Mouse (Mus musculus) layer of hippocampus, adult 9-11 months (tissue): ENCODE measurements around the gene Tank.

Experiments used
- DNase-seq: peaks from one replicate; pipeline ENCODE4 v3.0.0; 2022

Tank gene

DNA sequence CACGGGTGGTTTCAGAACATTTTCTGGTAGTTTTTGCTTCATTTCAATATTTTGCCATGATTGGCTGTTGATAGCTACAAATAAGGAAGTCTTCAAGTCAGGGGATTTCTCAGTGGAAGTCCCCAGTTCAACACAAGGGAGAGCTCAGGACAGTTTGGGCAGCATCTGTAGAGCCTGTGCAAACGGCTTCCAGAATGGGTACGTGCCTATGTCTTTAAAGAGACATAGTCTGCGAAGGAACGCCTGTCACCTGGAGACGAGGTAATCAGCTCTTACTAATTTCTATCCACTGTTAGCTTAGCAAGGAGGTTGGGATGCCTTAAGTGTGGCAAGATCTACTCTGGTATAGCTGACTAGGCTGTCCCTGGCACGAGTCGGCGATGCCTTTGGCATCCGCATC, at the start of gene Tank:
Gene Tank, plus strand, starts transcription at position 153 of the 400 bp plus-strand sequence.
- DNase-seq = no peak

DNA sequence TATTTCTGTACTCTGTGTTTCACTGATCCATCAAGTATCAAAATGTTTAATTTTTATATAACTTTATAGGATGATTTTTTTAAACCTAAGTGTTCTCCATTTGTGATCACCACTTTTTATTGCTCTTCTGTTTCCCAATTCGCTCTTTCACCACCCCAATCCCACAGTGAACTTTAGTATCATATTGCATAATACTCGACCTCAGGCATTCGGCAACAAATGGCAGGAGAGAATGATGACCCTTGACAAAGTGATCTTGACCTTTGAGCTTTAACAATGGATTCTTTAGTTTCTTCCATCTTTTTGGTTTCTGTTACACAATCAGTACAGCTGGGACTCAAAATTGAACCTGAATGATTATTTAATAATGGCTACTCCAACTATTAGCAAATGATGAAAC, 46.1 kb upstream of the Tank start:
- DNase-seq = no peak

DNA sequence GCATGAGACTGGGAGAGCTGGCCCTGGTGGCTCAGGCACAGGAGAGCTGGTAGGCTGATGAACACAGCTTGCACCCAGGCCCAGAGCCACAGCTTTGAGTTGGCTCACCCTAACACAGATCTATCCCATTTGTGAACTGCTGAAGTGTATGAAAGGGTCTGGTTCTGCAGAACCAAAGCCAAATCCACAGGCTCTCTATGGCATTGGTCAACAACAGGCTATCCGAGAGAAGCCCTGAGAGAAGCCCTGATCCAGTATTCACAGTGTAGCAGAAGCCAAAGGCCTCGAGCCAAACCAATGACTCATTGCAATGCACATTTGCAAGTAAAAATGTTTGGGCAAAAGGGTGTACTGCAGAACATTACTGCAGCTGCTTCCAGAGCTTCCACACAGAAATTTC, 45.3 kb upstream of the Tank start:
- peak; percentile 83 for DNase-seq

DNA sequence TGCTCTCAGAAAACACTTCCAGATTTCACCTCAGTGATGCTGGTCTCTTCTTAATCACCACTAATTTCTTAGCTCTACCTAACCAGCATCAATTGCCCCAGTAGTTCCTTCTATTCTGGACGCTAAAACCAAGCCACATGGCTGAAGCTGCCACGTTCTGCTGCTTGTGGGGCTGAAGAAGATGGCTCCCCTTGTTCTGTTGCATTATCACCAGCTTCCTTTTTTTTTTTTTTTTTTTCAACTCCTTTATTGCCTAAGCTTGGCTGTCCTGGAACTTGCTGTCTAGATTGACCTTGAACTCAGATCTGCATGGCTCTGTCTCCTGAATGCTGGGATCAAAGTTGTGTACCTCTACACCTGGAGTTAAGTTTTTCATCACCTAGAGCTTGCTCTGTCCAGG, 41.5 kb upstream of the Tank start:
- no peak for DNase-seq

DNA sequence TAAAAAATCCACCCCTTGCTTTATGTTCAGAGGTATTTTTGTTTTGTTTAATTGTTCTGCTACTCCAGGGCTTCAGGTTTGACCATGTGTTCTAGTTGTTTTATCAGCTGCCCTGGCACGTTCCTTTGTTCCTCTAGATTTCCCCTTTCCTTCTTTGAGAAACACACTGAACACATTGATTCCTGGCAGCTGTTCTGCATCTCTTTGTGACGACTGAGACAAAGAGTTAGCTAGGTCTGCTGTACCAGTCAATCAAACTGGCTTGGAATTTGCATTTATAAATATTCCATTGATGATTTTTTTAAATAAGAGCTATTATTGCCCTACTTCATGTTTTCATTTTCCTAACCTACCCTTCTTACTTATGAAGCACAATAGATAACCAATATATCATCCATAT, 39.0 kb upstream of the Tank start:
- DNase-seq = no peak

DNA sequence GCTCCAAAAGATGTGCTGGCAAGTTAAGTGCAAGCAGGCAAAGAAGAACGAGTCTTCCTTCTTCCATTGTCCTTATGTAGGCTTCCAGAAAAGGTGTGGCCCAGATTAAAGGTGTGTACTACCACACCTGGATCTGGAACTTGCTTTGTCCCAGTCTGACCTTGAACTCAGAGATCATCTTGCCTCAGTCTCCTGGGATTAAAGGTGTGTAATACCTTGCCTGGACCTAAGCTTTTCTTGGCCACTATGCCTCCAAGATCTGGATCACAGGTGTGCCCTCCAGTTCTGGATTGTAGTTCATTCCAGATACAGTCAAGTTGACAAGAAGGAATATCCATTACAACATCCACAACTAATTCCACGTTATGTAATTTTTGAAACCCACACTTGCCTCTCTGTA, 36.0 kb upstream of the Tank start:
- DNase-seq = no peak

DNA sequence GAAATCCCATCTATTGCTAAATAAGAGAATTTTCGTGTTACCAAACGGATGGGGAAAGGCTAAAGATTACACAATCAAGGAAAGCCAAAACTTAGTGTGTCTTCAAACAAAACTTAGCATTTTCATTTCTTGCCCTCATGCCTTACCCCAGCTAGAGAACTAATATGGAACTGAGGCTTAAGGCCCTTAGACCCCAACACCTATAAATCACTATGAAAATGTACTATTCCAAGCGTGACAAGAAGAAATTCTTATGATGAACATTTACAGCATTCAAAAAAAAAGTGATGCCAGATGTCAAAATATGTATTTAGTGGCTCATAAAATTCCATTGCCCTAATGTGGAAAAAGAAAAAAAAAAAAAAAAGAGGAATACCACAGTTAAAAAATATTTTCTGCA, 32.7 kb upstream of the Tank start:
- DNase-seq = no peak

DNA sequence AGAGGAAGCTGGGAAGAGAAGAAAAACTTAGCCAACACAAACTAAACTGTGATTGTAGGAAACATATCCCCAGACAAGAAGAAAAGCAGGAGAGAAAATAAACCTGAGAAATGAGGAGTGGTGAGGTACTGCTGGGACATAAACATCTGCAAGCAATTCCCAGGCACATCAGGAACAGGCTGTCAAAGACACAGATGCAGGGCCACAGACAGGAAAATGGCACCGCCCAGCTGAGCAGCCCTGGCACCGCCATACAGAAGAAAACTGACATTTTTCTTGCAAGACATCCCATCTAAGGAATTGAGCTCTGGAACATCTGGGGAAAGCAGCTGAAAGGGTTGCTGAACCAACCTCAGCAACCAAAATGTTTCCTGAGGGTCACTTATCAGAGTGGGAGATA, 30.4 kb upstream of the Tank start:
- no peak for DNase-seq

DNA sequence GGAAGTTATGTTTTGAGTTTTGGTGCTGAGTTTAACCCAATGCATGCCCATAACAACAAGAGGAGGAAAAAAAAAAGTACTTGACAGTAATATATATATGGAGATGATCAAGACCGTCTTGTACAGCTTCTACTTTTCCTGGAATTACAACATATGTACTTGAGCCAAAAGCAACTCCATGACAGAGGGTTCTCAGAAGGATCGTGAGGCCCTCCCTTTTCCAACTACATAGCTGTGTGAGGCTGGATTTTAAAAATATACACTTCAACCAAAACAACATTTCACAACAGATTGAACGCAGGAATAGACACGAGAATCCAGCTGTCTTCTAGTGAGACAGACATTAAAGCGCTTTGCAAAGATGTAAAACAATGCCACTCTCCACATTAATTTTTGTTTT, 26.7 kb upstream of the Tank start:
- DNase-seq = no peak

DNA sequence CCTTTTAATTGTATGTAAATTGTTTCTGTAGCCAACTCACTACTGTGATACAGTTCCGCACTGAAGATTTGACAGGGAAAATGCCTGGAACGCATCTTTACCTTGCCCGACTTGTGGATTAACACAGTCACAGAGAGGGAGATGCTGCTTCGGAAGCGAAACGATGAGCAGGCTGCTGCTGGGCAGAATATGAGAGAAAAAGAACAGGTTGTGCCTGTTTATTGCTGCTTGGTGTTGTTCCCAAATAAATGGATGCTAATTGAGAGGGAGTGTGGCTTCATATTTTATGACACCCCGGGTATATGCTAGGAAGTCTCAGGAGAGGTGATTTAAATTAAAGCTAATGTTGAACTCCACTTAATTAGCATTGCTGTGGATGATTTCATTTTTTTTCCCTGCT, 23.0 kb upstream of the Tank start:
- no peak for DNase-seq

DNA sequence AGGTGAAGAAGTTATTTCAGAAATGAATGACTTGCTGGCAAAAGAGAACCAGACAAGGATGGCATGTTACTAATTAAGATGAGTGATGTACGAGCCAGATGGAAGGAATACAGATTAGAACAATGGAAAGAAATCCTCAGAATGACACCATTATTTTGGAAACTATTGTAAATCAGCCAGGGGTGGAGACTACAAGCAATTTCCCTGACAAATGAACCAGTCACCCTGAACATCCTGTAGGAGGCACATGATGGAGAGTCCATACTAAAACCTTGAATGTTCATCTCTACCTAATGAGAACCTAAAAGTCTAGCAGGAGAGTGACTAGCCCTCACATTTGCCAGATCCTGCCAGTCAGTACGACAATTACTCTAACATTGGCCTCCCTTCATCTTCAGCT, 22.6 kb upstream of the Tank start:
- no peak for DNase-seq

DNA sequence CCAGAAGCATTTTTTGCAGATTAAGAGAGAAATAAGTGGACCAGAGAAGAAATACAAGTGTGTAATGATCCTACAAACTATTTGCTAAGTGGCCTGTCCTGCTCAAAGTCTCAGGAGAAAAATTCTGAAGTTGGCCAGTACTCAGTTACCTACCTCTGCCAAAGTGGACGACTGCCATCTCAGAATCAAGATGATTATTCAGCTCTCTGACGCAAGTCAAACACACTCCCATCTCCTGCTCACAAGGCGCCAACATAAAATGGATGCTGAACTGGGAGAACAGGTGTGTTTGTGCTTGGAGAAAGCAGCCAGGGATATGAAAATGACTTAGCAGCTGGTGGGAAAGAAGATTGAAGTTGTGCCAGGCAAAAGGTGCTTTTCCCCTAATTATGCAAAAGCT, 21.7 kb upstream of the Tank start:
- DNase-seq = no peak

DNA sequence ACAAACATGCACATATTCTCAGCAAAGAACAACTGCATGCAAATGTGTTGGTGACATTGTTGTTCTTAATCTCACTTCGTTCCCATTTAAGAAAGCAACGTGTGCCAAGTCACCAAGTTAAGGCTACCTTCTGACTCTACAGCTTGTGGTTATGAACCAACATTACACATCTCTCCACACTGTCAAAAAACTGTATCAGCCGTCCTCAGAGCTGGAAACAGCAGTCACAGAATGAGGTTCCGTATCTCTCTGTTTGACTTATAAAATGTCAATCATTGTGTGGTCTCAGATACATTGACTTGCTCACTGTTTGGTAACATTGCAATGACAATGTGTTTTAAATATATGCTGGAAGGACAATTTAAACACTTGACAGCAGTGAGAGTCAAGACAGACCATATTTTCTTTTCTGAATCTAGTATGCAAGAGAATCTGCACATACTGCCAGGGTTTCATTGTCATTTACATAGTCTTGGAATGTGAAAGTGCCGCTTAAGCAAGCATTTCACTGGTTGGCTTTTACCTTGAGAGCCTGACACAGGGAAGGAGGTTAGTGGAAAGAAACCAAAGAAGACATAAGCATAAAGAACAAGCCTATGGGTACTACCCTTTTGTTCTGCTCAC, 20.4 kb upstream of the Tank start:
- DNase-seq = no peak

DNA sequence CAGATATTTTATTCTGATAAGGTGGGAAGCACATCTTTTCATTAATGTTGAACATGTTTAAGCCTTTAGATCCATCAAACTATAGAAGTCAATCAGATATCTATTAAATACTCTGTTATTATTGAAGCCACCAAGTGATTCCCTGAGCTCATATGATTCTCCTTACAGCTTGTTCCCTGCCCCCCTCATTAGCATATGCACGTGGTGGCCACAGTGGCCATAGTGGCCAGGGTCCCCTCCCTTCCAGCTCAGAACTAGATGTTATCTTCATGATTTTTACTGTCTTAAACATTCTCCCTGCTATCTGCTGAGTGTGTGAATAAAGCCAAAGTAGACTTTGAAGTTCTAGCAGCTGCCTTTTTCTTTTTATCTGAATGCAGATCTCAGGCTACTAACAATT, 17.3 kb upstream of the Tank start:
- no peak for DNase-seq

DNA sequence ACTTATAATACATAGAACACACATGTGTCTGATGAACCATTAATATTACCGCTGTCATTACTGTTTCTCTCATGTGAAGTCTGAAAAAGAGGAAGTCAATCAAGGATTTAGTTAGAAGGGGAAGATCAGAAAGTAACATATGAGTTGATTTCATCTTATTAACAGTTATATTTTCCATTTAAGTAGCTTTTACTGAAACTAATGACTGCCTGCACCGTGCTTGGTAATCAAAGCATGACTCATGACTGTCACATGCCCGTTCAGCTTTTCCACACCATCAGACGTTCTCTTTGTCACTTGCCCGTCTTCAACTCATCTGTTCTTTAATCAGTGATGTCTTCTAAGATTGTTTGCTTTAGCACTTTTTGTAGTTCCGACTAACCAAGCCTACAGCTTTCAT, 15.2 kb upstream of the Tank start:
- no peak for DNase-seq

DNA sequence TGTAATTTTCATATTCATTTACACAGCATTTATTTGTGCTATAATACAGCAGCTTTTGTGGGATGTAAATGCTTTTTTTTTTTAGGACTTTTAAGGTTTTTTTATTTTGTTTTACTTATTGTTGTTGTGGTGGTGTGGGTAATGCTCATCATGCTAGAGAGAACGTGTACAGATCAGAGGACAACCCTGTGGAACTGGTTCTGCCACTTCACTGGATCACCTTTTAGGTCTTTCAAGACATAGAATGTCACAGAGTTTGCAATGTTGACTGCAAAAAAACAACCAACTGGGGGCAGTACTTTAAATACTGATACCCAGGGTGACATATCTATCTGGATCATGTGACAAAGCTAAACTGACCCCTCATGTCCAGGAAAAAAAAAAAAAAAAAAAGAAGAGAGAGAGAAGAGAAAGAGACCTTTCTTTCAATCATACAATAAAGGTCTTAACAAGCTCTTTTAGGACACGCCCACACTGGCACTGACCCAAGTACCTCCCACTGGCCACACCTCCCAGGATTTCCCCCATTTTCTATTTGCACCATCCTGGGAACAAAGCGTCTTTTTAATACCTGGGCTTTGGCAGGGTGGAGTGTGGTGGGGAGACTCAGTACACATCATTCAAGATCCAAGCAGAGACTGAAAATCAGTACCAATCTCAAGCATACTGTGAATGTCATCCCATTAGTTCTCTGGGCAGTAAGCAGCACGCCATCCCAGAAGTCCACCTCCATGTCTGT, 11.2 kb upstream of the Tank start:
- no peak for DNase-seq

DNA sequence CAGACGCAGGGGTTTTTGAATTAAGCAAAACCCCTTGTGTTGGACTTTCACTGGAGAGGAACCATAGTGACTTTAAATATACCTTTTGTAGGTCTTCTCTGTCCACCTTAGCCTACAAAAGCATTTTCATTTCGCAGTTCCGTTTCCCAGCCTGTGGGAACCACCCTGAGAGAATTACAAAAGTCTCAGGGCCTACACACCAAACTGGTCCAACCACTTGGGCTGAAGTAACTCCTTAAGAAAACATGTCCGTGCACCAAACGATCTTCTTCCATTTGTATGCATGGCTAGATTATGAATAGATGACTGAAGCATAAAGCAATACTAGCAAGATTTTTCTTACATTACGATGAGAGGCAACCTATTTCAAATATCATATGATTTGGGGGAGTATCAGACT, 9.2 kb upstream of the Tank start:
- no peak for DNase-seq

DNA sequence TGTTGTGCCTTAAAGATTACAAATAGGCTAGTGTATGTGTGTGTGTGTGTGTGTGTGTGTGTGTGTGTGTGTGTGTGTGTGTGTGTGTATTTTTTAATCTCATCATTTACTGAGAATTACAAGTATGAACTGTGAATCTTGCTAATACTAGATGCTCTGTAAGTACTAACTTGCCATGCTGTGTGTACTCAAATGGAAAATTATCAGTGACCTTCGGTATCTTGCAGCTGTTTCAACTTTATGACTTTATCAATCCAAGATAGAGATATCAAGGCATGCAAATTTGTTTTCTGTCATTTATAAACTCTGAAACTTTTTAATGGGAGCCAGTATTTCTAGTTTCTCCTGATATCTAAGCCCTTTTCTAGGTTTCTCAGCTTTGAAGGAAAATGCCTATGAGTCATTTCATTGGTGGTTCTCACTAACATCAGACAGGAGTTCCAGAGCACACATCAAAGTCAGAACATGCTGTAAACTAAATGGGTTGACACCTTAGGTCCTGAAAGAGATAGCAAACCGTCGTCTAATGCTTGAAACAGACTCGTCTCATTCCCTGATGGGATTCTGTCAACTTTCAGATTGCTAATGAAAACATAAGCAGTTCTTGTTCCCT, 6.9 kb upstream of the Tank start:
- DNase-seq = no peak

DNA sequence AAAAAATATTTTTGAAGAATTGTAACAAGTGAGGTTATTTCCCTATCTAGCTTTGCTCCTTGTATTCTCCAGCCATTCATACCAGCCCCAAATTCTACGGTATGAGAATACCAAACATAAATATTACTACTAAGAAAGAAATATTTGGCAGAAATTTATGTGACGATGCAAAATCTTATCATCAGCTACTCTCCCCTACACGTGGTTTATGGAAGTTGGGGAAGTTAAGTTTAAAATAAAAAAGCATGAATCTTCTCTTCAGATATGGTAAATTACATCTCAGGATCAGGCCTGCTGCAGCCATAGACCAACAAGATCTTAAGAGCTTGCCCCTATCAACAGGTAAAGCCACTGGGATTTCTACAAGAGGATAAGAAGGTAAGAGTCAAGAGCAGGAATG, 1.9 kb upstream of the Tank start:
- DNase-seq = no peak

DNA sequence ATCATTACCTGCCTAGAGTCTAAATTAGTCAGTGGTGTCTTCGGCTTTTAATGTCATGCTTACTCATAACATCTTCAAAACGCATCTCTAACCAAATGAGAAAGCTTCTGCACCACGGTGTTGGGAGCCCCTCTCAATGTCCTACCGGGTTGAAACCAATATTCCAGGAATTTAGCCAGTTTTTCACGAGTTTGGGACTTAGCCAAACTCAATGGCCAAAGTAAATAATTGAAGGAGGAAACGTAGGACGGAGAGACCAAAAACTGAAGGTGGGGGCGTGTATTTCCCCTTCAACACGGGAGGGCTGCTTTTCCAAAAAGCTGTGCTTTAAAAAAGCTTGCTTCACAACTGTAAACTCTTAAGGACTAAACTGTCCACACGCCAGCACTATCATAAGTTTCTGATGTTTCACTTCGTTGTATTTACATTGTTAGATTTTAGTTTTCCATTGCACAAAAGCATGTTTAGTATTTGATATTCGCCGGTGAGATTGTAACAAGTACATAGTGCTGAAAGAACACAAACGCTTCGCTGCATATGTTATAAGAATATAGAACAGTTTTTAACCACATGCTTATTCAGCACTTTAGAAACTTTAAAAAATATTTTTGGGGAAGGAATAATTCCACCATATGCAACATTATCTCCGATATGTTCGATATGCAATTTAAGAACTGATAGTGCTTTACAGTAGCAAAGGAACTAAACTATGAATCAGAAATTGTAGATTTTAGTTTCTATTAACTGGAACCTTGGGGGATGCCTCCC, 1.3 kb upstream of the Tank start:
- DNase-seq = no peak

DNA sequence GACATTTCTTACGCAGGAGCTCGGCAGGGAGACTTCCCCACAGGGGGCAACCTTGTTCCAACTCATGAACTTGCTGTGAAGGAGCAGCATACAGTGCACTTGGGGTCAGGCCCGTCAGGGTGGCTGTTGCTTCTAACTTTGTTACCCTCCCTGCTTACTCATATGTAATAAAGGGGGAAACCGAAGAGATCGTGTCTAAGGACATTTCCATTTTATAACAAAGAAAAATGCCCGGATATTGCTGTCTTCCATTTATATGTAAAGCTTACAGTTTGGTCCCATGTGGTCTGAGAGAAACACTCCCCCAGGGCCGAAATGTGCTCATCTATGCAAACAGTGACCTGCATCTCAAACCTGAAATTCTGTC, 706 bp upstream of the Tank start:
- DNase-seq = no peak

DNA sequence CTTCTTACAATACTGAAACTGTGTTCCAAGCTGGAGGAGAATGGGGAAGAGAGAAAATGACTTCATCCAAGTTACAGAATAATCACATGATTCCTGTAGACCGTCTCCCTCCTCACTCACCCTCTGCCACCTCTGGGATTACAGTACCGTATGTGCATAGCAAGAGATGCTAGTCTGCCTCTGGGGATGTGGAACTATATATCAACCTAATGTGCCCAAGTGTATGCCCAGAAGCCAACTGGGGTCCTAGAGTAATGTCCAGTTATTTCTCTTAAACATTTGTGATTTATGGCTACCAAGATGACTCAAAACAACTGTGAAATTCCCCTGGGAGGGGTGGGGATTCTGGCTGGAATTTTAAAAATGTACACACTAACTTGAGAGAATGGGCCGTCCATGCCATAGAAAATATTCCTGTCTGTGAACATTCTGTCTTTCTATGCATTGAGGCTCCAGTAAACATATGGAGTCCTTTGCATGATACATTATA, 1.2 kb downstream of the Tank start:
- DNase-seq = no peak

DNA sequence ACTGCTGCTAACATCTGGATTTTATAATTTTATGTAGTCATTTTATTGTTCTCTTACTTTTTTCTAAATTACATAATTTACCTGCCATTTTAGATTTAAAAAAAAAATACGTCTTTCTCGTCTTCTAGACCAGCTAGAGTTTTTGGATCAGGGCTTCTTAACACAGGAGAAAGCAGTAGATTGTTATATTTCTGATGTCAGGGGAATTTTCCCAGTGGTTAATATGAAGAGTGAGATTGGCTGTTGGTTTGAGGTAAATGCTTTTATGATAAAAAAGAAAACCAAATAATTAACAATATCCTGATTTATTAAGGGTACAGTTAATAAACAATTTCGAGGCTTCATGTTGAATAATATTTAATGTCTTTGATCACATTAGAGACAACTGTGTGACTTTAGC, 1.7 kb downstream of the Tank start:
- no peak for DNase-seq

DNA sequence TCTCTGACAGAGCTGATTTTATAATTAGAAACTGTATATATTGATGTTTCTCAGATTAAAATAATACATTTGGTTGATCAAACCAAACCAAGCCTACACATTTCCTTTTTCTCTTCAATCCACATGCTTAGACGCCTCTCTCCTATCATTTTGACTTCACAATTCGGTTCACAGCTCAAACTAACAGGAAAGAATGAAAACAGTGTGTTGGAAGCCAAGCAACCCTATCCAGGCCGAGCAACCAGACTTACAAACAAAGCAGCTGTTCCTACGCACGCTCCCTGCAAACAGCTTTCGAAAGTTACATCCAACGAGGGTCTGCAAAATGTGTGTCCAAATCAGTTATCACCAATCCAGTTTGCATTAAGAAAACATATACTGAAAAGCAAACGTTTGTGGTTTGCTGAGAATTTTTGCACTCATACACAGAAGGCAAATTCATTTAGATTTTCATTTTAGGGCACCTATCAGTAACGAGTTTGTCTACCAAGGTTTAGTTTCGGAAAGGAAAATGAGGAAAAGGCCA, 2.2 kb downstream of the Tank start:
- DNase-seq = no peak
